Mouse (Mus musculus): Measurements from ENCODE around the gene Nxph1. TPM values are rescaled to one million over a fixed set of nuclear protein-coding genes. Genes with fewer than 3 reads are reported as not detected.

Gene Nxph1
- total RNA-seq (2014; rRNA removed), result 75.5 and 77.7 TPM in 2 replicates
- polyA plus RNA-seq (2015; fragmentation: Nextera tagmentation; extraction: Ambion mirVana), result 103 and 104 TPM in 2 replicates

DNA sequence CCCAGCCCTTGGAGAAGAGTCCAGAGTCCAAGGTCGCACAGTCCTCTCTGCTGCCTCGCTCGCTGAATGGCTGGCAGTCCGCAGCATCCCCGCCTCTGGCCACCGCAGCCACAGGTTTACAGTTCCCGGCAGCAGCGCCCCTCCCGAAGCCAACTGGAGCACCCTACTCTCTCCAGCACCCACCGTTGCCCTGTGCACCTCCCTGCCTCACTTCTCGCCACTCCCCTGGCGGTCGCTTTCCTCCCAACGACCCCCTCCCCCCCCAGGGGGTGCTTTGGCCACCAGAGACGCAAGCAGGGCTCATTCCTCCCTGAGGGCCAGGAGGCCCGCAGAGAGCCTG is at the start of gene Nxph1:
Nxph1 (plus strand) TSS at position 301 of the 340 bp plus-strand sequence.
- Histone ChIP-seq H3K9me3 (ENCODE audit: low read length) (no peaks in the 10 kb centered on the region), H3K4me1 (ENCODE audit: insufficient read depth, low read length) (no peaks in the 10 kb centered on the region), H3K27ac (ENCODE audit: low read depth, low read length) (peak within 1 kb of the TSS; percentile 78), H3K36me3 (ENCODE audit: insufficient read depth, low read length) (no peaks in the 10 kb centered on the region), H3K27me3 (ENCODE audit: insufficient read depth, low read length) (peaks cover 3% of the 10 kb centered on the region; the same call in 1 of the 2 replicates), H3K4me2 (ENCODE audit: low read depth, low read length, poor library complexity, severe bottlenecking) (peak within 1 kb of the TSS; percentile 89), H3K4me3 (ENCODE audit: low read depth, low read length) (peak within 1 kb of the TSS; percentile 58), H3K9ac (replicated peaks; ENCODE audit: low read length, poor library complexity, severe bottlenecking) (peak within 1 kb of the TSS; percentile 60)
- 1% methylated on average over 15 of the region's 16 CpGs for WGBS
- peak; percentile 31 for TF ChIP-seq CTCF (IDR thresholded peaks at IDR 0.05)
- ATAC-seq (ENCODE audit: low FRiP score), result peak; percentile 22
- peak; percentile 24 for DNase-seq (ENCODE audit: low spot score)

DNA sequence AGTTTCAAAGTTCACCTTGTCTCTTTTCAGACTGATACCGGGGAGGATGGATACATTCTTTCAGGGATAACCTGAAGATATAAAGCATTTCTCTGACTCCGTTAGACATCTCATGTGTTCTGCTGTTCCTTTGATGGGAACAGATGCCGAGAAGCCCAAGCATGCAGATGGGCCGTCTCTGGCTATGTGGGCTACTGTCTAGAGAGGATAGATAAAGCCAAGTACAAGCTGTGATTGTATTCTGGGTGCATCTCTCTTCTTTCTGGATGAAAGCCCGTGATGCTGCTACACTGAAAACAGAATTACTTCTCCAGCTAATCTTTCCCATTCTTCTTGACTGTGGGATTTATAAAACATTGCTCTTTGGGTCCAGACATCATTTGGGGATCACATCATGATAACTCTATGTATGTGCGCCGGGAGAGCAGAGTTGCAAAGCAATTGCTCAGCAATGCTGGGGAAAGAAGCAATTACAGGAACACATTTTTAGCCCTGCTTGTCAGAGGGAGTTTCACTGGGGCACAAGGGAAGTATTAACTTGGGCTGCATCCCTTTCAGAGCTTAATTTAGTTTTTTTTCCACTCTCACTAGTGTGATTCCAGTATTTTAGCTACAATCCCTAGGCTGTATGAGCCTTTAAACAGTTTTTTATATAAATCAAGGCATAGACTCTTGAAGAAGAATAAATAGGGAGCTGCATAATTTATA is 48.1 kb upstream of the Nxph1 start:
- Histone ChIP-seq H3K36me3 (ENCODE audit: insufficient read depth, low read length) (no peaks in the 10 kb centered on the region), H3K9me3 (ENCODE audit: low read length) (no peaks in the 10 kb centered on the region), H3K4me2 (ENCODE audit: low read depth, low read length, poor library complexity, severe bottlenecking) (no peak overlapping the region), H3K27ac (ENCODE audit: low read depth, low read length) (no peak overlapping the region), H3K9ac (replicated peaks; ENCODE audit: low read length, poor library complexity, severe bottlenecking) (no peak overlapping the region), H3K27me3 (ENCODE audit: insufficient read depth, low read length) (no peaks in the 10 kb centered on the region), H3K4me3 (ENCODE audit: low read depth, low read length) (no peak overlapping the region), H3K4me1 (ENCODE audit: insufficient read depth, low read length) (no peaks in the 10 kb centered on the region)
- ATAC-seq (ENCODE audit: low FRiP score) (no peak), DNase-seq (ENCODE audit: low spot score) (peak; percentile 28)
- WGBS, result 40% methylated on average over 7 of the region's 7 CpGs
- TF ChIP-seq CTCF (IDR thresholded peaks at IDR 0.05), result no peak

DNA sequence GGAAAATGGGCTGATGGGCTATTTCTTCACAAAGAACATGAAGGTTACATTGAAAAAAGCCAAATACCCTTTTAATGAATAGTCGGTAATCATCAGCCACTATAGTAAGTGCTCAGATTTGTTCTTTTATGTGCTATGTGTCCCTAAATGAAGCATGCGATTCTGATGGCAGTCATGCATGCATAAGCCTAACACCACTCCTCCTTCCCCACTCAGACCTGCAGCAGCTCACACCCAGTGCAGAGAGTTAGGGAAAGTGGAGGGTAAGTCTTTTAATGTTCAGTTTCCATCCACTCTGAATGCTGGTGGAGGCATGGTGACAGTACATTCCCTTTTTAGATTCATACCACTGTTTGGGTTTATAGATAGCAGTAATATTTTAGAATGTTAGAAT is 47.5 kb upstream of the Nxph1 start:
- 21% methylated on average over 2 of the region's 2 CpGs for WGBS
- no peaks in the 10 kb centered on the region for H3K27me3 ChIP-seq (ENCODE audit: insufficient read depth, low read length)
- TF ChIP-seq CTCF (IDR thresholded peaks at IDR 0.05), result no peak
- no peak overlapping the region for H3K4me3 ChIP-seq (ENCODE audit: low read depth, low read length)
- no peaks in the 10 kb centered on the region for H3K4me1 ChIP-seq (ENCODE audit: insufficient read depth, low read length)
- ATAC-seq (ENCODE audit: low FRiP score), result no peak
- H3K4me2 ChIP-seq (ENCODE audit: low read depth, low read length, poor library complexity, severe bottlenecking), result no peak overlapping the region
- H3K27ac ChIP-seq (ENCODE audit: low read depth, low read length), result no peak overlapping the region
- no peak for DNase-seq (ENCODE audit: low spot score)
- H3K36me3 ChIP-seq (ENCODE audit: insufficient read depth, low read length), result no peaks in the 10 kb centered on the region
- H3K9ac ChIP-seq (replicated peaks; ENCODE audit: low read length, poor library complexity, severe bottlenecking), result no peak overlapping the region
- H3K9me3 ChIP-seq (ENCODE audit: low read length), result no peaks in the 10 kb centered on the region

DNA sequence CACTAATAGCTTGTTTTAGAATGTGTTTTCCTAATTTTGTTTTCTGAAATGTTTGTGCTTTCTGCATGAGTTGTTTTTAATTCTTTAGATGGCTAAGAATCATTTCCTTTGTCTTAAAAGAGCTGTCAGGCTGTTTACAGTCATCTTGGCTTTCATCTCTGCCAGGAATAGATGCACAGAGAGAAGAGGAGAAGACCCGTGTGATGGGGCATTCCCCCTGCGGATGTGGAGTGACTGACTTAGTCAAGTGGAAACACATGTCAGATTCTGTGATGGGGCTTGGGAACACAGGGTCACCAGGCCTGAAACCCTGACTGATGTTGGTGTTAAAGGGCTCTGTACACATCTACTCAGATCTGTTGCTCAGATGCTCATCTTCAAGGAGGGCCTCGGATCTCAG is 40.3 kb upstream of the Nxph1 start:
- no peak overlapping the region for H3K27ac ChIP-seq (ENCODE audit: low read depth, low read length)
- H3K9me3 ChIP-seq (ENCODE audit: low read length), result no peaks in the 10 kb centered on the region
- WGBS, result 80% methylated on average over 3 of the region's 3 CpGs
- H3K27me3 ChIP-seq (ENCODE audit: insufficient read depth, low read length), result no peaks in the 10 kb centered on the region
- no peak overlapping the region for H3K4me2 ChIP-seq (ENCODE audit: low read depth, low read length, poor library complexity, severe bottlenecking)
- ATAC-seq (ENCODE audit: low FRiP score) (no peak), DNase-seq (ENCODE audit: low spot score) (no peak)
- no peaks in the 10 kb centered on the region for H3K4me1 ChIP-seq (ENCODE audit: insufficient read depth, low read length)
- no peak for TF ChIP-seq CTCF (IDR thresholded peaks at IDR 0.05)
- no peak overlapping the region for H3K9ac ChIP-seq (replicated peaks; ENCODE audit: low read length, poor library complexity, severe bottlenecking)
- H3K36me3 ChIP-seq (ENCODE audit: insufficient read depth, low read length), result no peaks in the 10 kb centered on the region
- H3K4me3 ChIP-seq (ENCODE audit: low read depth, low read length), result no peak overlapping the region

DNA sequence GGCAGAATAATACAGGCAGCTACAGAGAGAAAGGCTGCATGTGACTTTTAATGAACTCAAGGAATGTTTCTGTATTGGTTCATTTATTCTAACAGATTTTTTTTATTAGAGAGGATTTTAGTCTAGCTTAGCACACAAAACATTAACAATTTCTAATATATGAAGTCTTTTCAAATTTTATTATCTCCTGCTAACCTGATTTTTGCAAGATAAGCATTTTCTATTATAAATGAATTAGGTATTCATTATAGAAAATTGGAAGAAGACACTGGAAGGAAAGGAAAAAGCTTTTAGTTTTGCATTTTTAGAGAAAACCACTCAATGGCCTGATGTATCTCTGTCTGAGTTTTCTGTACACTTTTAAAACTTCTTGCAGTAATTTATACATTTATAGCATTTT is 34.8 kb upstream of the Nxph1 start:
- no peaks in the 10 kb centered on the region for H3K9me3 ChIP-seq (ENCODE audit: low read length)
- TF ChIP-seq CTCF (IDR thresholded peaks at IDR 0.05), result no peak
- DNase-seq (ENCODE audit: low spot score) (no peak), ATAC-seq (ENCODE audit: low FRiP score) (no peak)
- H3K36me3 ChIP-seq (ENCODE audit: insufficient read depth, low read length), result no peaks in the 10 kb centered on the region
- no peak overlapping the region for H3K4me3 ChIP-seq (ENCODE audit: low read depth, low read length)
- H3K4me1 ChIP-seq (ENCODE audit: insufficient read depth, low read length), result no peaks in the 10 kb centered on the region
- no peak overlapping the region for H3K27ac ChIP-seq (ENCODE audit: low read depth, low read length)
- H3K9ac ChIP-seq (replicated peaks; ENCODE audit: low read length, poor library complexity, severe bottlenecking), result no peak overlapping the region
- no peak overlapping the region for H3K4me2 ChIP-seq (ENCODE audit: low read depth, low read length, poor library complexity, severe bottlenecking)
- no peaks in the 10 kb centered on the region for H3K27me3 ChIP-seq (ENCODE audit: insufficient read depth, low read length)

DNA sequence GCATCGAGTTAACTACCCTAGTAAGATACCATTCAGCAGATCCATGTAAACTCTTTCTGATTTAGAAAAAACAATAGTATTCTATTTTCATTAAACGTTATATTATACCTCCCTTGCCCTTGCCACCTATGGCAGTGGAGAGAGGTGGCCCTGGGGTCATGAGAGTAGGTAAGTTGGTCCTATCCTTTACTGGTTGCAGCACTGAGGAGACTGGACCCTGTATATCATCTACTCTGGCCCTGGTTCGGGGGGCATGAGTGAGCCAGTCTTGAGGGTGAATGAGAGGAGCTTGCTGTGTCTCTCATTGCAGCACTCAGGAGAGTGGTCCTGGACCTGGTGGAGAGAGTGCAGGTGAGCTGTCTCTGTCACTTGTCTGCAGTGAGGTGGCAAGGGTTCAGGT is 33.5 kb upstream of the Nxph1 start:
- H3K36me3 ChIP-seq (ENCODE audit: insufficient read depth, low read length), result no peaks in the 10 kb centered on the region
- H3K4me3 ChIP-seq (ENCODE audit: low read depth, low read length), result no peak overlapping the region
- no peaks in the 10 kb centered on the region for H3K27me3 ChIP-seq (ENCODE audit: insufficient read depth, low read length)
- H3K9me3 ChIP-seq (ENCODE audit: low read length), result no peaks in the 10 kb centered on the region
- no peak overlapping the region for H3K9ac ChIP-seq (replicated peaks; ENCODE audit: low read length, poor library complexity, severe bottlenecking)
- no peak for ATAC-seq (ENCODE audit: low FRiP score)
- H3K4me1 ChIP-seq (ENCODE audit: insufficient read depth, low read length), result no peaks in the 10 kb centered on the region
- no peak for TF ChIP-seq CTCF (IDR thresholded peaks at IDR 0.05)
- H3K4me2 ChIP-seq (ENCODE audit: low read depth, low read length, poor library complexity, severe bottlenecking), result no peak overlapping the region
- no peak overlapping the region for H3K27ac ChIP-seq (ENCODE audit: low read depth, low read length)
- DNase-seq (ENCODE audit: low spot score), result no peak
- WGBS, result 86% methylated on average over 3 of the region's 3 CpGs
